Mouse (Mus musculus) liver, embryonic 16.5 days (tissue): ENCODE results near the gene Kazald1. TPM values are rescaled to one million over a fixed set of nuclear protein-coding genes. Genes with fewer than 3 reads are reported as not detected.

Source experiments
- ATAC-seq: fragments of 200-750 bp; cut with Nextera tagmentation; 2 replicates; pipeline ENCODE4 v1.8.0; 2017; ENCODE audit warnings: low read depth, mild to moderate bottlenecking, moderate number of reproducible peaks, moderate library complexity
- H3K27ac ChIP-seq: fragments of 300-500 bp; sonication (generic); 2 replicates; pipeline ENCODE4 v1.5.1; 2014; ENCODE audit warnings: mild to moderate bottlenecking, low read length
- H3K27me3 ChIP-seq: fragments of 300-500 bp; sonication (generic); 2 replicates; pipeline ENCODE4 v1.6.1; 2014; ENCODE audit warnings: low read depth, low read length, mixed read lengths; ENCODE audit not compliant: control insufficient read depth, insufficient read depth
- H3K36me3 ChIP-seq: fragments of 300-500 bp; sonication (generic); 2 replicates; pipeline ENCODE4 v1.6.1; 2014; ENCODE audit warnings: mild to moderate bottlenecking; ENCODE audit not compliant: control insufficient read depth, insufficient read depth
- H3K4me1 ChIP-seq: fragments of 300-500 bp; sonication (generic); 2 replicates; pipeline ENCODE4 v1.6.1; 2014; ENCODE audit warnings: low read depth, low read length, mixed read lengths; ENCODE audit not compliant: control insufficient read depth
- H3K4me2 ChIP-seq: fragments of 300-500 bp; sonication (generic); 2 replicates; pipeline ENCODE4 v1.6.1; 2014; ENCODE audit warnings: low read depth, low read length, mixed read lengths
- H3K4me3 ChIP-seq: fragments of 300-500 bp; sonication (generic); 2 replicates; pipeline ENCODE4 v1.5.1; 2014; ENCODE audit warnings: low read depth, mild to moderate bottlenecking, low read length
- H3K9ac ChIP-seq: fragments of 300-500 bp; sonication (generic); 2 replicates; pipeline ENCODE4 v1.6.1; 2014; ENCODE audit warnings: low read depth, low read length
- H3K9me3 ChIP-seq: fragments of 300-500 bp; sonication (generic); replicated peaks from 2 replicates; pipeline ENCODE4 v1.6.1; 2016; ENCODE audit warnings: low read length; ENCODE audit not compliant: control insufficient read depth
- WGBS: fragments of 180-500 bp; shearing (Covaris S2); extraction: QIAGEN DNeasy Blood & Tissue Kit; methylation state at CpG from one replicate; pipeline ENCODE4 v1.1.7; 2014; ENCODE audit not compliant: insufficient replicate concordance; 5-methylcytosine and 5-hydroxymethylcytosine counted together
- polyA plus RNA-seq: library from polyadenylated mRNA; unstranded; fragments of >200 nt; fragmentation: Nextera tagmentation; extraction: Ambion mirVana; gene quantifications from 2 replicates; pipeline ENCODE4 v1.2.1, GENCODE M21; 2015

The Kazald1 gene
- polyA plus RNA-seq, 1 experiment from 2014 or later = 0.35 TPM

DNA sequence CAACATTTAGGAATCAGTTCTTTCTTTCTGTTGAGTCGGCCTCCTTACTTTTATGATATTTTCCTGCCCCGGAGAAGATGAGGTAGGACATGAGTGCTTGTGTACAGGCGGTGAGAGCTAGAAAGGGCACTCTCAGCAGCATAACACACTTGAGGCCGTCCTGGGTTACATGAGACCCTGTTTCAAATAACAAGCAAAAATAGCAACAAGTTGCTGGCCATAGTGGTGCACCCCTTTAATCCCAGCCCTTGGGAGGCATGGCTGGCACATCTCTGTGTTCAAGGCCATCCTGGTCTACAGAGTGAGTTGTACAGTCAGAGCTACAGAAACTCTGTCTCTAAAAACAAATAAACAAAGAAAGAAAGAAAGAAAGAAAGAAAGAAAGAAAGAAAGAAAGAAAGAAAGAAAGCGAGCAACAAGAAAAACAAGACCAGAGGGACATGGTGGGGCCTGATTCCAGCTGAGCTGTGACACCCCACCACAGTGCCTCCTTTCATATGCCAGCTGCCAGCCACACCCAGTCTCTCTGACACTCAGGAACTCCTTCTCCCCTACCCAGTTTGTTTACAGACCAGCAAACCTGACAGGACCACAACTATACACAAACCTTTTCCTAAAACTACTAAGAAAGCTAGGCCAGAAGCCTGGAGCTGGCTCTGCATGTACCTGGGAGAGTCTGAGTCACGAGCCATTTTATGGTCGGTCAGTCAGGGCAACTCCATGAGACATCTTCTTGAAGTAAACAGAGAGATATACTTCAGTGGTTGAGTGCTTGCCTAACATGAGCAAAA, 17.9 kb upstream of the Kazald1 start:
- Histone ChIP-seq H3K36me3 (no peaks in the 10 kb centered on the region), H3K4me1 (peaks cover 32% of the 10 kb centered on the region), H3K27ac (peak overlapping the region; percentile 92), H3K9ac (peak overlapping the region; percentile 58), H3K4me3 (peak overlapping the region; percentile 73), H3K4me2 (peak overlapping the region; percentile 91), H3K9me3 (no peaks in the 10 kb centered on the region), H3K27me3 (no peaks in the 10 kb centered on the region)
- no peak for ATAC-seq
- 60% methylated on average over 7 of the region's 7 CpGs for WGBS

DNA sequence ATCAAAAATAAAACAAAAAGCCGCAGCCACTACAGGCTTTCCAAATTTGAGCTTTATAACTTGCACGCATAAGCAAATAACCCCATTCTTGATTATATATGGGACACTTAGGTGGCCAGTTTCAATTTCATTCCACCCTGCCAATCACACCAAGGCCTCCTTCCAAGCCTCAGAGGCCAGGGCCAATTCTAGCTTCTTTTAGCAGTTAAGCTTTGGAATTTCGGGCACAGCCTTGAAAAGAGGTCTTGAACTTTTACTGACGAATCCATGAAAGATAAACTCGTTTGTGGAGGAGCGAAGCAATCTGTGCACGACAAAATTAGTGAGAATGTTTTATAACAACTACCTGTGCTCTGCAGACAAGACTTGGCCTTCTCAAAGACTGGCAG, 17.3 kb upstream of the Kazald1 start:
- 40% methylated on average over 7 of the region's 7 CpGs for WGBS
- Histone ChIP-seq H3K27ac (peak overlapping the region; percentile 92), H3K9ac (peak overlapping the region; percentile 58), H3K4me2 (peak overlapping the region; percentile 91), H3K36me3 (no peaks in the 10 kb centered on the region), H3K4me1 (peaks cover 32% of the 10 kb centered on the region), H3K27me3 (no peaks in the 10 kb centered on the region), H3K9me3 (no peaks in the 10 kb centered on the region), H3K4me3 (peak overlapping the region; percentile 73)
- no peak for ATAC-seq

- Histone ChIP-seq H3K36me3 (no peaks in the 10 kb centered on the region), H3K4me2 (peak overlapping the region; percentile 91), H3K4me3 (peak overlapping the region; percentile 73), H3K9me3 (no peaks in the 10 kb centered on the region), H3K27me3 (no peaks in the 10 kb centered on the region), H3K4me1 (peaks cover 32% of the 10 kb centered on the region), H3K27ac (peak overlapping the region; percentile 92), H3K9ac (peak overlapping the region; percentile 83)
- ATAC-seq = peak; percentile 88
- WGBS = under 1% methylated on average over 34 of the region's 34 CpGs
These were observed 16.8 kb upstream of the Kazald1 start for GRCm38 (mm10) chr19:45058113-45058839.

- H3K9ac ChIP-seq = peak overlapping the region; percentile 83
- ATAC-seq = peak; percentile 65
- no peaks in the 10 kb centered on the region for H3K27me3 ChIP-seq
- H3K4me3 ChIP-seq = peak overlapping the region; percentile 73
- WGBS = under 1% methylated on average over 14 of the region's 14 CpGs
- H3K9me3 ChIP-seq = no peaks in the 10 kb centered on the region
- peaks cover 35% of the 10 kb centered on the region for H3K4me1 ChIP-seq
- peak overlapping the region; percentile 92 for H3K27ac ChIP-seq
- peak overlapping the region; percentile 91 for H3K4me2 ChIP-seq
- H3K36me3 ChIP-seq = no peaks in the 10 kb centered on the region
These were observed 16.2 kb upstream of the Kazald1 start for GRCm38 (mm10) chr19:45058841-45059240.

GRCm38 (mm10) chr19:45063565-45064292, 11.3 kb upstream of the Kazald1 start:
- Histone ChIP-seq H3K9ac (no peak overlapping the region), H3K36me3 (no peaks in the 10 kb centered on the region), H3K27ac (no peak overlapping the region), H3K9me3 (no peaks in the 10 kb centered on the region), H3K4me3 (no peak overlapping the region), H3K4me2 (peak overlapping the region; percentile 42), H3K27me3 (peaks cover 16% of the 10 kb centered on the region), H3K4me1 (peaks cover 29% of the 10 kb centered on the region)
- 31% methylated on average over 20 of the region's 20 CpGs for WGBS
- ATAC-seq = peak; percentile 75

DNA sequence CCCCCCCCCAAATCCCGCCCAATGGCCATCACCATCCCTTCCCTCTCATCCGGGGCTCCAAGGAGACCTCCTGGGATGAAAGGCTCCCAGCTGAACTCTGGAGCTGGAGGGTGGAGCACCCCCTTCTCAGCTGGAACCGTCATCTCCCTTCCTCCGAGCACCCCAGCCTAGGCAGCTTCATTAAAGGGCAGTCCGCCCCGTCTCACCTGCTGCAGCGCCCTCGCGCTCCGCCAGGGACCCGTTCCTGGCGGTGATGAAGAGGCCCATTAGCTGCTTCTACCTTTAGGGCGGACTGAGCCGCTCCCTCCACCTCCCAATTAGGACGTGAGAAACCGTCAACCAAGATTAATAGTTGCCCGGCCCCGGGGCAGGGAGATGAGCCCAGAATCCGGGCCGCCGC, 9.8 kb upstream of the Kazald1 start:
- no peak overlapping the region for H3K4me2 ChIP-seq
- H3K9ac ChIP-seq = no peak overlapping the region
- 23% methylated on average over 21 of the region's 21 CpGs for WGBS
- no peak overlapping the region for H3K27ac ChIP-seq
- H3K9me3 ChIP-seq = no peaks in the 10 kb centered on the region
- peaks cover 16% of the 10 kb centered on the region for H3K27me3 ChIP-seq
- ATAC-seq = no peak
- peaks cover 19% of the 10 kb centered on the region for H3K4me1 ChIP-seq
- no peaks in the 10 kb centered on the region for H3K36me3 ChIP-seq
- H3K4me3 ChIP-seq = no peak overlapping the region

DNA sequence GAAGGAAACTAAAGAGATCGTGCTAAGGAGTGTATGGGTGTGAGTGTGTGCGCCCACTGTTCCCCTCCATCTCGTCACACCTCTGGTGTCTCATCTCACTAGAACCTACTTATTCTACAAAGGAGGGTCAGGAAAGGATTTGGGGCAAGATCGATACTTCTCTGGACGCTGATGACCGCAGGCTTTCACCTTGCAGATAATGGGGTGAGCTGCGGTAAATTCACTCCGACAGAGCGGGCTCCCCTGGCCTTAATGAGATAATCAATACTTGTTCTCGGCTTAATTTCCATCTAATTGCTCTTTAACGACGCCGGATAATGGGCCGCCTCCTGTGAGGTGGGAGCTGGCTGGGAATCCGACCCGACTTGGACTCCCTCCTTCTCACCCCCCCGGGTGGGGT, 7.9 kb upstream of the Kazald1 start:
- H3K9ac ChIP-seq = no peak overlapping the region
- peaks cover 18% of the 10 kb centered on the region for H3K4me1 ChIP-seq
- H3K27ac ChIP-seq = no peak overlapping the region
- H3K27me3 ChIP-seq = peaks cover 16% of the 10 kb centered on the region
- H3K9me3 ChIP-seq = no peaks in the 10 kb centered on the region
- H3K4me2 ChIP-seq = no peak overlapping the region
- no peaks in the 10 kb centered on the region for H3K36me3 ChIP-seq
- 53% methylated on average over 17 of the region's 17 CpGs for WGBS
- no peak overlapping the region for H3K4me3 ChIP-seq
- ATAC-seq = no peak

DNA sequence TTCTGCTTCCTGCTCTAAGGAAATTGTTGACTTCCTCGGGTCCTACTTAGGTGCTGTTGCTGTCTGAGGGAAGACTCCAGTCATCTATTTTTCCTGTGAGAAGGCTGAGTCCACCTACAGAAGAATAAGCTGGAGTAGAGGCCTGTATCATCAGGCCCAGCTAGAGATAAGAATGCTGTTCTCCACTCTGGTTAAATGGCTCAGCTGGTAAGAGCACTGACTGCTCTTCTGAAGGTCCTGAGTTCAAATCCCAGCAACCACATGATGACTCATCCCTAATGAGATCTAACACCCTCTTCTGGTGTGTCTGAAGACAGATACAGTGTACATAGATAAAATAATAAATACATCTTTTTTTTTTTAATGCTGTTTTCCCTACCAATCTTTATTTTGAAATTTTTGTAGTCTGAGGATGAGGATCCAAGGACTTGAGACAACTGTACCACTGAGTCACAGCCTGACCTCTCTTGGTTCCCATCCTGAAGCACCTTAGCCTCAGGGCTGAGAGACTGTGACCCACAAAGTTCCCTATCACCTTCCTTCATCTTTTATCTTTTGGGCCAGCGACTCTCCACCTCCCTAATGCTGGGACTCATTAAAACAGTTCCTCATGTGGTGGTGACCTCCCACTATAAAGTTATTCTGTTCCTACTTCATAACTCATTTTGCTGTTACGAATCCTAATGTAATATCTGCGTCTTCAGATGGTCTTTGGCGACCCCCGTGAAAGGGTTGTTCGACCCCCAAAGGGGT, 7.1 kb upstream of the Kazald1 start:
- Histone ChIP-seq H3K36me3 (no peaks in the 10 kb centered on the region), H3K4me2 (no peak overlapping the region), H3K27ac (no peak overlapping the region), H3K9ac (no peak overlapping the region), H3K4me1 (peaks cover 18% of the 10 kb centered on the region), H3K27me3 (peaks cover 16% of the 10 kb centered on the region), H3K4me3 (no peak overlapping the region), H3K9me3 (no peaks in the 10 kb centered on the region)
- 51% methylated on average over 7 of the region's 7 CpGs for WGBS
- ATAC-seq = no peak
